Mouse (Mus musculus) embryonic facial prominence, embryonic 14.5 days (tissue): ENCODE measurements around the gene Wfdc3. TPM values are rescaled to one million over a fixed set of nuclear protein-coding genes. Genes with fewer than 3 reads are reported as not detected.

Experiments used
- ATAC-seq: fragments of 200-750 bp; cut with Nextera tagmentation; 2 replicates; pipeline ENCODE4 v1.8.0; 2017; ENCODE audit warnings: low read depth, moderate number of reproducible peaks, moderate TSS enrichment
- DNase-seq: peaks from one replicate; pipeline ENCODE4 v3.0.0-alpha.2; 2015; ENCODE audit warnings: low spot score
- H3K27ac ChIP-seq: fragments of 300-500 bp; sonication (generic); replicated peaks from 2 replicates; pipeline ENCODE4 v1.5.1; 2014; ENCODE audit warnings: low read depth, mild to moderate bottlenecking, low read length, moderate library complexity
- H3K27me3 ChIP-seq: fragments of 300-500 bp; sonication (generic); replicated peaks from 2 replicates; pipeline ENCODE4 v1.6.1; 2014; ENCODE audit warnings: low read length; ENCODE audit not compliant: control insufficient read depth, insufficient read depth
- H3K36me3 ChIP-seq: fragments of 300-500 bp; sonication (generic); 2 replicates; pipeline ENCODE4 v1.6.1; 2014; ENCODE audit warnings: low read length, mixed read lengths; ENCODE audit not compliant: control insufficient read depth, insufficient read depth
- H3K4me1 ChIP-seq: fragments of 300-500 bp; sonication (generic); 2 replicates; pipeline ENCODE4 v1.6.1; 2014; ENCODE audit warnings: antibody characterized with exemption, low read length; ENCODE audit not compliant: control insufficient read depth, insufficient read depth
- H3K4me2 ChIP-seq: fragments of 300-500 bp; sonication (generic); 2 replicates; pipeline ENCODE4 v1.6.1; 2014; ENCODE audit warnings: low read depth, mild to moderate bottlenecking, low read length, moderate library complexity, mixed read lengths
- H3K4me3 ChIP-seq: fragments of 300-500 bp; sonication (generic); 2 replicates; pipeline ENCODE4 v1.5.1; 2014; ENCODE audit warnings: low read depth, mild to moderate bottlenecking, low read length
- H3K9ac ChIP-seq: fragments of 300-500 bp; sonication (generic); 2 replicates; pipeline ENCODE4 v1.6.1; 2014; ENCODE audit warnings: low read depth, mild to moderate bottlenecking, low read length, moderate library complexity, mixed read lengths
- H3K9me3 ChIP-seq: fragments of 300-500 bp; sonication (generic); 2 replicates; pipeline ENCODE4 v1.6.1; 2016; ENCODE audit warnings: low read length; ENCODE audit not compliant: control insufficient read depth
- WGBS: fragments of 180-500 bp; shearing (Covaris S2); extraction: QIAGEN DNeasy Blood & Tissue Kit; methylation state at CpG from one replicate; pipeline ENCODE4 v1.1.7; 2014; 5-methylcytosine and 5-hydroxymethylcytosine counted together
- polyA plus RNA-seq: library from polyadenylated mRNA; unstranded; fragments of >200 nt; fragmentation: Nextera tagmentation; extraction: Ambion mirVana; gene quantifications from 2 replicates; pipeline ENCODE4 v1.2.1, GENCODE M21; 2014

The Wfdc3 gene
- polyA plus RNA-seq, 1 experiment from 2014 or later = 0.53 TPM

- no peak overlapping the region for H3K27ac ChIP-seq
- no peaks in the 10 kb centered on the region for H3K9me3 ChIP-seq
- H3K4me3 ChIP-seq = peak overlapping the region; percentile 10; the same call in 1 of the 2 replicates
- H3K36me3 ChIP-seq = peaks cover 38% of the 10 kb centered on the region
- DNase-seq (no peak), ATAC-seq (no peak)
- no peak overlapping the region for H3K9ac ChIP-seq
- peak overlapping the region; percentile 87 for H3K4me2 ChIP-seq
- H3K27me3 ChIP-seq = no peaks in the 10 kb centered on the region
- WGBS = 72% methylated on average over 10 of the region's 10 CpGs
- peaks cover 8% of the 10 kb centered on the region for H3K4me1 ChIP-seq
Measured at GRCm38 (mm10) chr2:164787779-164788178, 42.0 kb upstream of the Wfdc3 start.

DNA sequence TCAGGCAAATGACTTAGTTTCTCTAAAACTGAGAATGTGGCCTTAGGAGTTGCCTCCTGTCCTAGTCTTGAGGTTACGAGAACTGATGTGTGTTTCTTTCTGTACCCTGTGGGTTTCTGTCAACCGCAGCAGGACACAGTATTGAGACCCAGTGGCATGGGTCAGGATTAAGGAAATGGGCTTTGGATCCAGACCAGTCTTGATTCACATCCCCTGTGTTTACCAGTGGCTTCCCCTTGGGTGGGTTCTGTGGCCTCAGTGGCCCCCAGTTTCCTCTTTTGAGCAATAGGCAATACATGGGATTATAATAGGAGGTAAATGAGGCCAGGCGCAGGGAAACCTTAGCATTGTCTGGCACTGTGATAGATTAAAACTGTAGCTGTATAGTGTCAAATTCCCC is 41.3 kb upstream of the Wfdc3 start:
- Histone ChIP-seq H3K4me1 (peaks cover 8% of the 10 kb centered on the region), H3K4me2 (peak overlapping the region; percentile 87), H3K4me3 (peak overlapping the region; percentile 66), H3K9me3 (no peaks in the 10 kb centered on the region), H3K27ac (no peak overlapping the region), H3K36me3 (peaks cover 30% of the 10 kb centered on the region), H3K27me3 (no peaks in the 10 kb centered on the region), H3K9ac (peak overlapping the region; percentile 83; the same call in 1 of the 2 replicates)
- DNase-seq (no peak), ATAC-seq (no peak)
- 75% methylated on average over 3 of the region's 3 CpGs for WGBS

DNA sequence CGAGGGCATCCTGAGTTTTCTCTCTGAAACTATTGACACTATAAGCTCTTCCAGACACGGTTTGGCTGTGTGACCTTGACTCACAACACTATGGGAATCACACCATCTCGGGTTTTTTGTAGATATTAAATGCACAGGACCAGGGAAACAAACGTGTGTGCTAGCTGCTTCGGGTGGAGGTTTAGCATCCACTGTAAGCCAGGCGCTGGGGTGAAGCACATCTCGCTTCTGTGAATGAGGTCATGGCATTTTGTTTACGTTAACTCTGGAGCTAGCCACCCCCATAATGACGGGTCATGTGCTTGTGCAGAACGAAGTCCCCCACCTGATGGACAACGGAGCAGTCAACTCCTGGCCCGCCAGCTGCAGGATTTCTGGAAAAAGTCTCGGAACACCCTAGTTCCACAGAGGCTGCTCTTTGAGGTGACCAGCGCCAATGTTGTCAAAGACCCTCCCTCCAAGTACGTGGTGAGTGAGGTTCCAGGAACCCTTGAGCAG is 40.7 kb upstream of the Wfdc3 start:
- H3K9ac ChIP-seq = peak overlapping the region; percentile 83
- peak overlapping the region; percentile 66 for H3K4me3 ChIP-seq
- peaks cover 8% of the 10 kb centered on the region for H3K4me1 ChIP-seq
- 0 out of 2 replicates have a peak, but pooled peaks have one; percentile 6 for ATAC-seq
- 7% methylated on average over 15 of the region's 15 CpGs for WGBS
- H3K27me3 ChIP-seq = no peaks in the 10 kb centered on the region
- no peaks in the 10 kb centered on the region for H3K9me3 ChIP-seq
- H3K36me3 ChIP-seq = peaks cover 25% of the 10 kb centered on the region; the same call in 1 of the 2 replicates
- H3K4me2 ChIP-seq = peak overlapping the region; percentile 87
- peak overlapping the region; percentile 82 for H3K27ac ChIP-seq
- peak; percentile 47 for DNase-seq

- H3K27me3 ChIP-seq = no peaks in the 10 kb centered on the region
- peak within 1 kb of the TSS; percentile 82 for H3K27ac ChIP-seq
- H3K4me2 ChIP-seq = peak within 1 kb of the TSS; percentile 87
- H3K4me3 ChIP-seq = peak within 1 kb of the TSS; percentile 66
- DNase-seq (peak; percentile 95), ATAC-seq (peak; percentile 91)
- no peaks in the 10 kb centered on the region for H3K9me3 ChIP-seq
- H3K4me1 ChIP-seq = peaks cover 8% of the 10 kb centered on the region
- peaks cover 17% of the 10 kb centered on the region; the same call in 1 of the 2 replicates for H3K36me3 ChIP-seq
- peak within 1 kb of the TSS; percentile 83 for H3K9ac ChIP-seq
- WGBS = 0% methylated on average over 34 of the region's 89 CpGs
Measured at GRCm38 (mm10) chr2:164785481-164786387, 40.0 kb upstream of the Wfdc3 start, which contains the start of gene Snx21. Gene Snx21 (plus strand): TSS chr2:164785823.

GRCm38 (mm10) chr2:164784869-164785420 is 39.2 kb upstream of the Wfdc3 start:
- Histone ChIP-seq H3K4me3 (peak overlapping the region; percentile 66), H3K27ac (peak overlapping the region; percentile 82), H3K4me2 (peak overlapping the region; percentile 87), H3K9me3 (no peaks in the 10 kb centered on the region), H3K4me1 (peaks cover 8% of the 10 kb centered on the region), H3K27me3 (no peaks in the 10 kb centered on the region), H3K36me3 (0 out of 2 replicates have a peak, but pooled peaks cover 11% of the 10 kb centered on the region), H3K9ac (peak overlapping the region; percentile 83)
- DNase-seq = no peak
- ATAC-seq = no peak
- 11% methylated on average over 7 of the region's 7 CpGs for WGBS

GRCm38 (mm10) chr2:164783926-164784581 is 38.3 kb upstream of the Wfdc3 start:
- Histone ChIP-seq H3K9me3 (no peaks in the 10 kb centered on the region), H3K4me2 (no peak overlapping the region), H3K27ac (no peak overlapping the region), H3K9ac (no peak overlapping the region), H3K4me3 (no peak overlapping the region), H3K36me3 (0 out of 2 replicates have a peak, but pooled peaks cover 5% of the 10 kb centered on the region), H3K4me1 (peaks cover 8% of the 10 kb centered on the region), H3K27me3 (no peaks in the 10 kb centered on the region)
- no peak for DNase-seq
- ATAC-seq = no peak
- 71% methylated on average over 7 of the region's 7 CpGs for WGBS

- H3K4me2 ChIP-seq = no peak overlapping the region
- H3K4me1 ChIP-seq = peaks cover 5% of the 10 kb centered on the region
- no peak overlapping the region for H3K27ac ChIP-seq
- H3K27me3 ChIP-seq = no peaks in the 10 kb centered on the region
- no peaks in the 10 kb centered on the region for H3K36me3 ChIP-seq
- no peak overlapping the region for H3K4me3 ChIP-seq
- DNase-seq (no peak), ATAC-seq (no peak)
- no peak overlapping the region for H3K9ac ChIP-seq
- 62% methylated on average over 4 of the region's 4 CpGs for WGBS
- no peaks in the 10 kb centered on the region for H3K9me3 ChIP-seq
Measured at GRCm38 (mm10) chr2:164781876-164782275, 36.1 kb upstream of the Wfdc3 start.

GRCm38 (mm10) chr2:164779481-164780086 is 33.9 kb upstream of the Wfdc3 start, which contains the start of gene Tnnc2:
Gene Tnnc2 (minus strand): TSS chr2:164779967.
- Histone ChIP-seq H3K4me2 (no peak within 1 kb of the TSS), H3K4me1 (no peaks in the 10 kb centered on the region), H3K4me3 (peak within 1 kb of the TSS; percentile 6; the same call in 1 of the 2 replicates), H3K36me3 (no peaks in the 10 kb centered on the region), H3K27me3 (no peaks in the 10 kb centered on the region), H3K27ac (no peak within 1 kb of the TSS), H3K9ac (no peak within 1 kb of the TSS), H3K9me3 (no peaks in the 10 kb centered on the region)
- WGBS = 65% methylated on average over 8 of the region's 8 CpGs
- DNase-seq (peak; percentile 46), ATAC-seq (no peak)
